Mouse (Mus musculus) Patski (cell line): Measurements from ENCODE around the gene Eif4b. TPM values are rescaled to one million over a fixed set of nuclear protein-coding genes. Genes with fewer than 3 reads are reported as not detected.

Experiments
- ATAC-seq: fragments of 100-300 bp; one replicate; pipeline ENCODE4 v1.8.0; 2021
- CTCF ChIA-PET: fragments of 350-600 bp; sonication (Branson Sonifier 250); formaldehyde crosslinking; loops from one replicate; lab custom pipeline; 2022; ENCODE audit warnings: inconsistent platforms; lab: Charles Lee
- POLR2A ChIA-PET: fragments of 350-600 bp; sonication (Branson Sonifier 250); formaldehyde crosslinking; loops from one replicate; lab custom pipeline; 2022; ENCODE audit warnings: antibody characterized with exemption, inconsistent platforms; lab: Charles Lee
- DNase-seq: peaks from one replicate; pipeline ENCODE4 v3.0.0-alpha.2; 2011; ENCODE audit warnings: low read depth, low spot score
- H3K27me3 ChIP-seq: fragments of 371-371 bp; one replicate; pipeline ENCODE4 v1.5.1; 2021
- CTCF ChIP-seq: fragments of 100-300 bp; IDR thresholded peaks from one replicate; pipeline ENCODE4 v1.5.1; 2021
- in situ Hi-C: fragments of 300-500 bp; cut with MboI; formaldehyde crosslinking; loops from 3 replicates; pipeline ENCODE4 v1.11.1; 2018; ENCODE audit warnings: low pct_unique_long_range_greater_than_20kb, mixed read lengths
- polyA plus RNA-seq: library from polyadenylated mRNA; unstranded; gene quantifications from one replicate; pipeline ENCODE4 v1.2.3, GENCODE M21; 2021

The Eif4b gene
- polyA plus RNA-seq, 1 experiment from 2014 or later = 237 TPM

DNA sequence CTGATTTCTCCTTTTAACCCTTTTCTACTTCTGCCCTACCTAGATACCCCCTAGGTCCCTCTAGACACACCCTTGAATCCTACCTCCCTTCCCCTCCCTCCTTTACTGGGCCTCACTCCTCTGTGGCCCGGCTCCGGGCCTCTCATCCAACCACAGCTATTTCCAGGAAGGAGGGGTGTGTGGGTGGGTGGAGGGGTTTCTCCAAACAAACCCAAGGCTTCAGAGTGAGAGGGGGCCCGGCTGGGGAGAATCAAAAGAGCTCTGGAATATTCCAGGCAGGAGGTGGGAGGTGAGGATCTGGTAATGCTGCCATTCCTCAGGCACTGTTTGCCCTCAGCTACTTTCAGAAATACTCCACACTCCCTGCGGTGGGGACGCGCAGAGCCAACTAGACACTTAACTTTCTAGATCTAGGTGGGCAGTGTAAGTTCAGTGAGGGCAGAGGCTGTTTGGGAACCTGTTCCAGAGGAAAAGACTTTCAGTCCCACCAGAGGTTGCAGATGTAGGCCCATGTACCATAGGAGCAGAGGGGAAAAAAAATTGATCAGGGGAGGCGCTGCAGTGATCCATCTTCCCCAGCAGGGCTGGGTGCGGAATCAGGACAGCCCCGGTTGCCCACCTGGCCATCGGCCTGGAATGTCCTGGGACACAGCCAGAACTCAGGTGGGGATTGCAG, 27.6 kb downstream of the Eif4b start:
- no peak for TF ChIP-seq CTCF
- H3K27me3 ChIP-seq = no peaks in the 10 kb centered on the region
- ATAC-seq = no peak
- DNase-seq = no peak
- POLR2A ChIA-PET = interaction anchor here (0.8 to 1.0 kb wide), 2 partner anchors 21 to 25 kb away, joined by 3 read pairs; no protein-coding TSS in a partner anchor
- CTCF ChIA-PET = interaction anchor here (0.7 to 2.0 kb wide), 12 partner anchors 9 to 117 kb away, joined by 3 to 11 read pairs (median 4); no protein-coding TSS in a partner anchor
- in situ Hi-C loops = no loop called here

GRCm38 (mm10) chr15:102101672-102102541, 28.3 kb downstream of the Eif4b start:
- ChIA-PET POLR2A (no interaction called here), CTCF (interaction anchor here (0.9 to 2.5 kb wide), 4 partner anchors 10 to 45 kb away, joined by 3 to 11 read pairs (median 8); no protein-coding TSS in a partner anchor)
- TF ChIP-seq CTCF = no peak
- no peaks in the 10 kb centered on the region for H3K27me3 ChIP-seq
- in situ Hi-C loops = no loop called here
- ATAC-seq (no peak), DNase-seq (no peak)

DNA sequence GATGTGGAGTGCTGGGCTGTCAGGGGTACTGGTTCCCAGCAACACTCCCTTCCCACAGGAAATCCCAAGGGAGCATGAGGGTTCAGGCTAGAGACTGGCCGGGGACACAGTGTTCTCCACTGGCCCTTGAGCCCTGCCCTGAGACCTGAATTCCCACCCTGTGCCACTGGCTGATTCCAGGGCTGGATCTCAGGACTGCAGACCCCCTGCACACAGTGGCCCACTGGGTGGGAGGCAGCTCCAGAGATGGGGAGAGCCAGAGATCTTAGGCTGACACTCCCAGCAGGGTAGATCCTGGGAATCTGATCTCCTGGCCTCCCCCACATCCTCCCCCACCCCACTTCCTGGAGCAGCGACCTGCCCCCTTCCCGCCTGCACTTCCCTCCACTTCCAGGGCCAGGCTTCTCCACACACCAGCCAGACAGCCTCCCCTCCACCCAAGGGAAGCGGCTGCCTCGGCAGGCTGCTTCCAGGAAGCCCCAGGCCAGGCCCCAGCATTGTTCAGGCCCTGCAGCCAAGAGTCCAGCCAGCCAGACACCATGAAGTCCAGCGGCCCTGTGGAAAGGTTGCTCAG, 29.1 kb downstream of the Eif4b start:
- H3K27me3 ChIP-seq = no peaks in the 10 kb centered on the region
- no peak for DNase-seq
- in situ Hi-C loops = no loop called here
- CTCF ChIA-PET = interaction anchor here (1.7 to 2.5 kb wide), 2 partner anchors 11 to 44 kb away, joined by 4 to 7 read pairs; no protein-coding TSS in a partner anchor
- POLR2A ChIA-PET = no interaction called here
- no peak for TF ChIP-seq CTCF
- ATAC-seq = no peak

DNA sequence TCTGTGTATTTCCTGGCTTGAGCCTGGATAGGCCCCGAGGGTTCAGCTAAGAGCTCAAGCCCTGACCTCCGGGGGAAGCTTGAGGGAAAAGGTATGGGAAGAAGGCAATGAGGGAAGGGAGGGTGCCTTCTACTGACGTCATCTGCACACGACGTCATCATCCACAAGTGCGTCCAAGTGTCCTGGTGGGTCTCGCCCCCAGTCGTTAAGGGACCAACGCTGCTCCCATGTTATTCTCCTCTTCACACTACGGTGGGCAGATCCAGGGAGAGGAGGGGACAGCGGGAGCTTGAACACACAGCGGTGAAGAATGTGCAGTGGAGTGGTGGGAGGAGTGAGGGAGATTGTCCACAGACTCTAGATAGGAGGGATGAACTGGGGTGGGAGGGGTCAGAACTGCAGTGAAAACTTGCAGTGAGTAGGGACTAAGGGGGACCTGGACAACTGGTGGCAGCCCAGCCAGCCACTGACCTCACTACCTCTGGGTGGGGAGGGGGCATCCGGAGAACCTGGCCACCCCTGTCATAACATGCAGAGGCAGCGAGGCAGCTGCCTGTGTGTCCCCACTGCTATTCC, 29.9 kb downstream of the Eif4b start:
- POLR2A ChIA-PET = interaction anchor here (0.7 to 0.9 kb wide), 2 partner anchors 13 to 26 kb away, joined by 3 to 5 read pairs; no protein-coding TSS in a partner anchor
- no peak for TF ChIP-seq CTCF
- H3K27me3 ChIP-seq = no peaks in the 10 kb centered on the region
- CTCF ChIA-PET = interaction anchor here (1.7 to 2.5 kb wide), 2 partner anchors 11 to 43 kb away, joined by 4 to 7 read pairs; no protein-coding TSS in a partner anchor
- DNase-seq (no peak), ATAC-seq (no peak)
- in situ Hi-C loops = no loop called here

GRCm38 (mm10) chr15:102103947-102104555, 30.5 kb downstream of the Eif4b start:
- in situ Hi-C loops = no loop called here
- no peak for TF ChIP-seq CTCF
- H3K27me3 ChIP-seq = no peaks in the 10 kb centered on the region
- CTCF ChIA-PET = interaction anchor here (1.7 to 2.5 kb wide), 2 partner anchors 12 to 42 kb away, joined by 4 to 7 read pairs; no protein-coding TSS in a partner anchor
- no peak for DNase-seq
- POLR2A ChIA-PET = interaction anchor here (0.7 to 0.9 kb wide), 2 partner anchors 12 to 27 kb away, joined by 3 to 5 read pairs; no protein-coding TSS in a partner anchor
- ATAC-seq = no peak

GRCm38 (mm10) chr15:102105360-102105759, 31.8 kb downstream of the Eif4b start:
- TF ChIP-seq CTCF = no peak
- ChIA-PET CTCF (no interaction called here), POLR2A (interaction anchor here (1.0 kb wide), 1 partner anchor 21 kb away, joined by 3 read pairs; no protein-coding TSS in a partner anchor)
- in situ Hi-C loops = no loop called here
- no peak for DNase-seq
- no peaks in the 10 kb centered on the region for H3K27me3 ChIP-seq
- no peak for ATAC-seq

GRCm38 (mm10) chr15:102105764-102106730, 32.5 kb downstream of the Eif4b start:
- no peak for ATAC-seq
- no peak for DNase-seq
- ChIA-PET POLR2A (interaction anchor here (0.6 to 1.3 kb wide), 3 partner anchors 10 to 98 kb away, joined by 3 to 6 read pairs (median 3); no protein-coding TSS in a partner anchor), CTCF (interaction anchor here (2.1 kb wide), 1 partner anchor 118 kb away, joined by 9 read pairs; no protein-coding TSS in a partner anchor)
- H3K27me3 ChIP-seq = no peaks in the 10 kb centered on the region
- TF ChIP-seq CTCF = no peak
- in situ Hi-C loops = no loop called here

- POLR2A ChIA-PET = interaction anchor here (0.6 to 1.3 kb wide), 2 partner anchors 10 to 99 kb away, joined by 3 to 6 read pairs; no protein-coding TSS in a partner anchor
- CTCF ChIA-PET = interaction anchor here (0.7 to 2.1 kb wide), 9 partner anchors 8 to 118 kb away, joined by 3 to 12 read pairs (median 5); partner anchors contain the start of genes Soat2 and Tns2
- no peak for TF ChIP-seq CTCF
- in situ Hi-C loops = no loop called here
- ATAC-seq = no peak
- H3K27me3 ChIP-seq = no peaks in the 10 kb centered on the region
- no peak for DNase-seq
Measured at GRCm38 (mm10) chr15:102106754-102107456, 33.3 kb downstream of the Eif4b start.
